Mouse (Mus musculus) kidney, adult 18-20 months (tissue): ENCODE measurements around the gene Gramd4.
"Not testable (repeated sequence)": the region's sequence is repeated elsewhere in the genome, so short reads cannot be mapped to it uniquely, and the experiment has no call there.

Experiments used
- DNase-seq: peaks from one replicate; pipeline ENCODE4 v3.0.0; 2021

Gramd4 gene

GRCm38 (mm10) chr15:86091998-86092670, 34.6 kb downstream of the Gramd4 start:
- peak; percentile 93 for DNase-seq

GRCm38 (mm10) chr15:86093236-86093635, 35.7 kb downstream of the Gramd4 start:
- DNase-seq: no peak

- DNase-seq: no peak
These were observed 37.0 kb downstream of the Gramd4 start for GRCm38 (mm10) chr15:86094324-86095121.

GRCm38 (mm10) chr15:86095722-86096603, 38.5 kb downstream of the Gramd4 start:
- DNase-seq: no peak

GRCm38 (mm10) chr15:86096604-86097020, 39.1 kb downstream of the Gramd4 start:
- DNase-seq: not testable (repeated sequence)

- no peak for DNase-seq
These were observed 40.4 kb downstream of the Gramd4 start for GRCm38 (mm10) chr15:86097871-86098270.

GRCm38 (mm10) chr15:86101585-86101984, 44.1 kb downstream of the Gramd4 start:
- DNase-seq: no peak

- DNase-seq: no peak
These were observed 44.8 kb downstream of the Gramd4 start for GRCm38 (mm10) chr15:86102308-86102707.

- no peak for DNase-seq
These were observed 47.2 kb downstream of the Gramd4 start for GRCm38 (mm10) chr15:86104401-86105344.

GRCm38 (mm10) chr15:86105345-86105697, 47.8 kb downstream of the Gramd4 start:
- DNase-seq: no peak

- DNase-seq: no peak
These were observed 48.3 kb downstream of the Gramd4 start for GRCm38 (mm10) chr15:86105751-86106150.

- no peak for DNase-seq
These were observed 50.5 kb downstream of the Gramd4 start for GRCm38 (mm10) chr15:86107831-86108471.

- DNase-seq: no peak
These were observed 51.8 kb downstream of the Gramd4 start for GRCm38 (mm10) chr15:86109245-86109644.

GRCm38 (mm10) chr15:86109650-86110211, 52.2 kb downstream of the Gramd4 start:
- no peak for DNase-seq

- no peak for DNase-seq
These were observed 53.0 kb downstream of the Gramd4 start for GRCm38 (mm10) chr15:86110361-86111103.

GRCm38 (mm10) chr15:86112707-86113341, 55.3 kb downstream of the Gramd4 start:
- no peak for DNase-seq

GRCm38 (mm10) chr15:86113342-86113710, 55.8 kb downstream of the Gramd4 start:
- DNase-seq: no peak

GRCm38 (mm10) chr15:86116421-86116820, 58.9 kb downstream of the Gramd4 start:
- peak; percentile 60 for DNase-seq

GRCm38 (mm10) chr15:86117115-86118100, 59.9 kb downstream of the Gramd4 start:
- DNase-seq: peak; percentile 75
